ENCODE assay signal across 10 mouse cellular contexts in genomic region chr4:58034663-58035062, GRCm38 (mm10). TPM values are rescaled to one million over a fixed set of nuclear protein-coding genes. Genes with fewer than 3 reads are reported as not detected.
A peak's percentile ranks its signal among the peaks of the same experiment; 100 is the strongest.
DNase-seq lines count a peak whose midpoint lies in the region; ATAC-seq and TF ChIP-seq lines count a peak whose summit lies in the region.
"Had no signal": no experiment of that assay in that cellular context is flagged by ENCODE, and none has a peak within 500 bp of the region (broad histone marks: within the 10 kb centered on the region; RNA-seq: fewer than 3 reads in every experiment).

No protein-coding gene starts in this region.

- H3K4me2 ChIP-seq in embryonic facial prominence, embryonic 14.5 days (ENCODE audit: low read depth, low read length) = peak overlapping the region; percentile 44
- peak overlapping the region; percentile 38 for H3K4me2 ChIP-seq in hindbrain, postnatal 0 days (ENCODE audit: low read depth, low read length)
- H3K4me2 ChIP-seq in liver, postnatal 0 days (ENCODE audit: low read depth, low read length) = peak overlapping the region; percentile 46

- no peaks in the 10 kb centered on the region for H3K4me1 ChIP-seq in embryonic facial prominence, embryonic 14.5 days (ENCODE audit: control insufficient read depth, insufficient read depth, low read length)
- H3K4me1 ChIP-seq in hindbrain, postnatal 0 days (ENCODE audit: insufficient read depth, low read length) = no peaks in the 10 kb centered on the region
- no peaks in the 10 kb centered on the region for H3K4me1 ChIP-seq in liver, postnatal 0 days (ENCODE audit: insufficient read depth)

- no peaks in the 10 kb centered on the region for H3K27me3 ChIP-seq in embryonic facial prominence, embryonic 14.5 days (replicated peaks; ENCODE audit: control insufficient read depth, insufficient read depth, low read length)
- H3K27me3 ChIP-seq in hindbrain, postnatal 0 days (ENCODE audit: insufficient read depth, low read length) = no peaks in the 10 kb centered on the region
- no peaks in the 10 kb centered on the region for H3K27me3 ChIP-seq in liver, postnatal 0 days (ENCODE audit: insufficient read depth, low read length)

- no peak overlapping the region for H3K27ac ChIP-seq in layer of hippocampus, adult 2 months
- no peak overlapping the region for H3K27ac ChIP-seq in embryonic facial prominence, embryonic 14.5 days (replicated peaks; ENCODE audit: low read depth, low read length)
- H3K27ac ChIP-seq in hindbrain, postnatal 0 days = no peak overlapping the region
- H3K27ac ChIP-seq in liver, postnatal 0 days (ENCODE audit: low read depth) = no peak overlapping the region

- TF ChIP-seq CTCF in layer of hippocampus, adult 2 months (conservative IDR thresholded peaks at IDR 0.05) = no peak
- no peak for TF ChIP-seq CTCF in hindbrain, postnatal 0 days (IDR thresholded peaks at IDR 0.05; ENCODE audit: low read depth)
- TF ChIP-seq CTCF in liver, postnatal 0 days (IDR thresholded peaks at IDR 0.05; ENCODE audit: low read depth) = no peak

- WGBS in embryonic facial prominence, embryonic 14.5 days = 33% methylated on average over 13 of the region's 13 CpGs
- whole genome bisulfite sequencing in hindbrain, postnatal 0 days = 49% methylated on average over 13 of the region's 13 CpGs
- 37% methylated on average over 13 of the region's 13 CpGs for WGBS in liver, postnatal 0 days (ENCODE audit: insufficient replicate concordance)

- H3K36me3 ChIP-seq in embryonic facial prominence, embryonic 14.5 days (ENCODE audit: control insufficient read depth, insufficient read depth, low read length) = no peaks in the 10 kb centered on the region
- no peaks in the 10 kb centered on the region for H3K36me3 ChIP-seq in hindbrain, postnatal 0 days (ENCODE audit: insufficient read depth, low read length)
- no peaks in the 10 kb centered on the region for H3K36me3 ChIP-seq in liver, postnatal 0 days (replicated peaks; ENCODE audit: insufficient read depth, low read length)

- peak overlapping the region; percentile 29; the same call in 1 of the 2 replicates for H3K4me3 ChIP-seq in layer of hippocampus, adult 2 months
- peak overlapping the region; percentile 7 for H3K4me3 ChIP-seq in embryonic facial prominence, embryonic 14.5 days (ENCODE audit: low read depth, low read length)
- no peak overlapping the region for H3K4me3 ChIP-seq in hindbrain, postnatal 0 days (ENCODE audit: low read length)
- H3K4me3 ChIP-seq in liver, postnatal 0 days (ENCODE audit: low read depth, low read length) = peak overlapping the region; percentile 21

- H3K9ac ChIP-seq in embryonic facial prominence, embryonic 14.5 days (ENCODE audit: low read depth, low read length) = no peak overlapping the region
- H3K9ac ChIP-seq in hindbrain, postnatal 0 days (replicated peaks; ENCODE audit: low read length) = no peak overlapping the region
- no peak overlapping the region for H3K9ac ChIP-seq in liver, postnatal 0 days (replicated peaks)

- H3K9me3 ChIP-seq in embryonic facial prominence, embryonic 14.5 days (ENCODE audit: control insufficient read depth, low read length) = 0 out of 2 replicates have a peak, but pooled peaks cover 4% of the 10 kb centered on the region
- H3K9me3 ChIP-seq in hindbrain, postnatal 0 days (ENCODE audit: low read length) = no peaks in the 10 kb centered on the region
- H3K9me3 ChIP-seq in liver, postnatal 0 days (ENCODE audit: low read length) = no peaks in the 10 kb centered on the region

- no peak for DNase-seq in layer of hippocampus, adult 2 months (ENCODE audit: low spot score in 2 of 2)
- no peak for DNase-seq in layer of hippocampus, postnatal 36 days
- no peak for DNase-seq in embryonic facial prominence, embryonic 14.5 days (ENCODE audit: low spot score)
- DNase-seq in hindbrain, postnatal 0 days (ENCODE audit: low spot score) = no peak
- DNase-seq in liver, postnatal 0 days = no peak
- DNase-seq in adipocyte (ENCODE audit: low spot score) = no peak
- DNase-seq in embryo, embryonic 9.5 days (ENCODE audit: extremely low spot score) = no peak
- no peak for DNase-seq in frontal cortex, postnatal 10 days (ENCODE audit: low spot score in 2 of 2)

- no peak for ATAC-seq in embryonic facial prominence, embryonic 14.5 days (ENCODE audit: low read depth)
- no peak for ATAC-seq in hindbrain, postnatal 0 days
- no peak for ATAC-seq in liver, postnatal 0 days

- TF ChIP-seq EP300 in liver, postnatal 0 days (IDR thresholded peaks at IDR 0.05; ENCODE audit: low read depth) = no peak

RNA-seq across cellular contexts. Expression of gene Txndc8, which starts 25.7 kb away (rescaled TPM):
- total RNA-seq in layer of hippocampus, adult 2 months (2021) = not detected
- total RNA-seq in layer of hippocampus, postnatal 36 days (2021) = not detected
- polyA plus RNA-seq in embryonic facial prominence, embryonic 14.5 days (2014; fragmentation: Nextera tagmentation; extraction: Ambion mirVana) = not detected in 2 replicates
- not detected in 2 replicates for total RNA-seq in hindbrain, postnatal 0 days (2014; rRNA removed)
- not detected in 2 replicates for polyA plus RNA-seq in hindbrain, postnatal 0 days (2015; fragmentation: Nextera tagmentation; extraction: Ambion mirVana)
- not detected in 2 replicates for polyA plus RNA-seq in liver, postnatal 0 days (2015; fragmentation: Nextera tagmentation; extraction: Ambion mirVana)
- total RNA-seq: left cerebral cortex, postnatal 10 days had no signal
- polyA plus RNA-seq: frontal cortex, adult 2 months had no signal
